Mouse (Mus musculus) right cerebral cortex, postnatal 36 days (tissue): ENCODE measurements around the gene Dusp16.

ENCODE experiments used
- DNase-seq, 2 experiments: peaks; one replicate each; pipeline ENCODE4 v3.0.0; 2022; ENCODE audit warnings: low spot score in 2 of 2, mixed read lengths in 1 of 2

Dusp16 gene

GRCm38 (mm10) chr6:134792141-134793045 lies at the start of gene Dusp16:
TSS of gene Dusp16 (minus strand) at chr6:134792625.
- peak; percentile 70 to 85 for DNase-seq

- DNase-seq: no peak
Observed at GRCm38 (mm10) chr6:134840346-134840745, 47.9 kb upstream of the Dusp16 start.

- DNase-seq: no peak
Observed at GRCm38 (mm10) chr6:134838111-134838510, 45.7 kb upstream of the Dusp16 start.

- DNase-seq: no peak
Observed at GRCm38 (mm10) chr6:134834585-134835251, 42.3 kb upstream of the Dusp16 start.

GRCm38 (mm10) chr6:134830776-134831175 lies 38.4 kb upstream of the Dusp16 start:
- DNase-seq: no peak

GRCm38 (mm10) chr6:134829786-134830700 lies 37.6 kb upstream of the Dusp16 start, which contains the start of gene Crebl2:
TSS of gene Crebl2 (plus strand) at chr6:134830154.
- peak; percentile 99 to 100 for DNase-seq

GRCm38 (mm10) chr6:134822844-134823243 lies 30.4 kb upstream of the Dusp16 start:
- no peak for DNase-seq

GRCm38 (mm10) chr6:134820411-134820810 lies 28.0 kb upstream of the Dusp16 start:
- DNase-seq: no peak

GRCm38 (mm10) chr6:134819741-134820140 lies 27.3 kb upstream of the Dusp16 start:
- no peak for DNase-seq

- DNase-seq: no peak
Observed at GRCm38 (mm10) chr6:134817051-134817928, 24.9 kb upstream of the Dusp16 start.

- no peak for DNase-seq
Observed at GRCm38 (mm10) chr6:134813066-134813465, 20.6 kb upstream of the Dusp16 start.

- no peak for DNase-seq
Observed at GRCm38 (mm10) chr6:134807794-134808193, 15.4 kb upstream of the Dusp16 start.

GRCm38 (mm10) chr6:134807091-134807490 lies 14.7 kb upstream of the Dusp16 start:
- no peak for DNase-seq

- DNase-seq: no peak
Observed at GRCm38 (mm10) chr6:134806130-134806529, 13.7 kb upstream of the Dusp16 start.

- DNase-seq: no peak
Observed at GRCm38 (mm10) chr6:134804736-134805277, 12.4 kb upstream of the Dusp16 start.

- no peak for DNase-seq
Observed at GRCm38 (mm10) chr6:134802641-134803043, 10.2 kb upstream of the Dusp16 start.

- DNase-seq: no peak
Observed at GRCm38 (mm10) chr6:134801483-134801882, 9.1 kb upstream of the Dusp16 start.

GRCm38 (mm10) chr6:134796297-134796696 lies 3.9 kb upstream of the Dusp16 start:
- no peak for DNase-seq

GRCm38 (mm10) chr6:134793911-134794520 lies 1.6 kb upstream of the Dusp16 start:
- peak; percentile 41 to 49 for DNase-seq
